Mouse (Mus musculus) kidney, adult 8-10 months (tissue): ENCODE data around the gene Wbp1l.
A peak's percentile ranks its signal among the peaks of the same experiment; 100 is the strongest.

ENCODE experiments used
- DNase-seq, 2 experiments: peaks; one replicate each; pipeline ENCODE4 v3.0.0; 2022

Gene Wbp1l

DNA sequence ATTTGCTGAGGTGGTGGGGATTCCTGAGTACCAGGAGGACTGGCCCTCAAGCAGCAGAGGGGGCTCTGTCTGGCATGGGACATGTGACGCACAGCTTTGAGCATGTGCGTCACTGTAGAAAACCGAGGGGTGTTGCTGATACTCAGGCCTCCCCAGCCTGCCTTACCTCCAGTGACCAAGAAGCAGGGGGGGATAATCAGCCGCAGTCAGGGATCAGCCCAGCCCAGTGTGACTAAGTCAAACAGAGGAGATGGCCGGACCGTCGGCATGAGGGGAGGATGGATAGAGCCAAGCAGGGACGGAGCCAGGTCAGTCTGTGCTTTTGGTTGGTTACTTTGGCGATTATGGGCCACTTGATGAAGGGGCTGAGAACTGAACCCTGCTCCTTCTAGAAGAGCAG, 32.8 kb downstream of the Wbp1l start:
- DNase-seq: no peak

DNA sequence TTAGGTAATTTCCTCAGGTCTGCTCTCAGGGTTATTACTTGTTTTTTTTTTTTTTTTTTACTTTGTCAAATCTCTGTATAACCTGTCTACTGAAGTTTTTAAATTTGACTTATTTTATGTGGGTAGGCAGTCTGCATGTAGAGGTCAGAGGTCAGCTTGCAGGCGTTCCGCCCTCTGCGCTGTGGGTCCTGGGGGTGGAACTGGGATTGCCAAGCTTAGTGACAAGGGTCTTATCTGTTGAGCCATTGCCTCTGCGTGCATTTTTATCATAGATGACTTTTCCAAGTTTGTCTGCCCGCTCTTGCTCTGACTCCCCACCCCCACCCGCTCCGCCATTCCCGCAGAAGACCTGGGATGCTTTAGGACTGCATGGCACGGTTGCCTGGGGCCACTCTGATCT, 36.9 kb downstream of the Wbp1l start:
- DNase-seq: no peak

DNA sequence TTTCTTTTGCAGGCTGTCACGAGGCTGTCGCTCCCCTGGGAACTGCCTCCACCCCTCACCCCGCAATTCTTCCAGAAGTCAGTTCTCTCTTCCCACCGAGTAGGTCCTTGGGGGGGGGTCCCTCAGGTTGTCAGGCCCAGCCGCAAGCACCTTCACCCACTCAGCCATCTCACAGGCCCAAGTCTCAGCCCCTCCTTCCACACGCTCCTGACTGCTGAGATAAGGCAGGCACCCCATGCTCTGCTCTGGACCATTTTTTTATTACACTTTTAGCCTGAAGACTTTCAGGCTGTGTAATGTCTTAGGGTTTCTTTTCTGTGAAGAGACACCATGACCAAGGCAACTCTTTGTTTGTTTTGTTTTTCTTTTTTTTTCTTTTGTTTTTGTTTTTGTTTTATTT, 38.7 kb downstream of the Wbp1l start:
- no peak for DNase-seq

DNA sequence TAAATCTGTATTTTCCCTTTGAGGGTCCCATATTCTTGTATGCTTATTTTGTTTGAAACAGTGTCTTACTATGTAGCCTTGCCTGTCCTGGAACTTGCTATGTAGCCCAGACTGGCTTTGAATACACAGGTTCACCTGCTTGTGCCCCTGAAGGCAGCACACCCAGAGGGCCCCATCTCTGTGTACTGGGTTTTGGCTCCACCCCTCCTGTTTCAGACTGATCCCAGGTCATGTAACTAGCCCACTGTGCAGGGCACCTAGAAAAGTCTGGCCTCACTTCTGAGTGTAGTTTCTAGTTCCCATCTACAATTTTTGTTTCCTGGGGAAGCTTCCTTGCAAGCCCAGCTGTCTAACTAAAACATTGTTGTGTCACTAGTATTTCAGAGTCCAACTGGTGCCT, 40.2 kb downstream of the Wbp1l start:
- DNase-seq: no peak

DNA sequence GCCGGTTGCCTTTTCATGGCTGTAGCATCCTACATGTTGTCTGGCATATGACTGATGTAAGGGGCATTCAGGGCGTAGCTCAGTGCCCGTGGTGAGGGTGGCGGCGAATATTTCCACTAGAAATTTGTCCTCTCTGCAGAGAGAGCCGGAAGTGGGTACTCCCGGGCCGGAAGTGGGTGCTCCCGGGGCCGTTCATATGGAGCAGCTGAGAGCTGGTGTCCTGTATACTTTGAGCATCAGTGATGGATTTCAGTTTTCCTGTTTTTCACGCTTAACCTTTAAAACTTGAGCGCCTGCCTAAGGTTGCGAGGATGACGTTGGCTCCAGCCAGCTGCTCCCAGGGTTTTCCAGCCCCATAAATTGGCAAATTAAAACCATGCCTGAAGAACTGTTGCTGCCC, 40.6 kb downstream of the Wbp1l start:
- DNase-seq: no peak

DNA sequence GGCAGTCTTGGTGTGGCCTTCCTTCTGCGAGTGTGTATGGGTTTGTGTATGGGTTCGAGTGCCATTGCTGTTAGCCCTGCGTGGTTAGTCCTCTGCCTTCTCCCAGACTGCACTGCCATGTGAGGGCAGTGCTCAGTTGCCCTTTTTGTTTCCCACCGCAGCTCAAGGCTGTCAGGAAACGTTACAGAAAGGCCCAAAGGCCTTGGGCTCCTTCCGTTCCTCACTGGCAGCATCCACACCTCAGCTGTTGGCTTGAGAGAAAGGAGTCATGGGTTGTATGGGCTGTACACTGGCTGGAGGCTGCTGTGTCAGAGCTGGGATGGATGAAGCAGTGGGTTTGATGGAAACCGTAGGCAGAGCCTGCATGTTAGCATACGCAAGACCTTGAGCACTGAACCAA, 41.9 kb downstream of the Wbp1l start:
- DNase-seq: no peak

DNA sequence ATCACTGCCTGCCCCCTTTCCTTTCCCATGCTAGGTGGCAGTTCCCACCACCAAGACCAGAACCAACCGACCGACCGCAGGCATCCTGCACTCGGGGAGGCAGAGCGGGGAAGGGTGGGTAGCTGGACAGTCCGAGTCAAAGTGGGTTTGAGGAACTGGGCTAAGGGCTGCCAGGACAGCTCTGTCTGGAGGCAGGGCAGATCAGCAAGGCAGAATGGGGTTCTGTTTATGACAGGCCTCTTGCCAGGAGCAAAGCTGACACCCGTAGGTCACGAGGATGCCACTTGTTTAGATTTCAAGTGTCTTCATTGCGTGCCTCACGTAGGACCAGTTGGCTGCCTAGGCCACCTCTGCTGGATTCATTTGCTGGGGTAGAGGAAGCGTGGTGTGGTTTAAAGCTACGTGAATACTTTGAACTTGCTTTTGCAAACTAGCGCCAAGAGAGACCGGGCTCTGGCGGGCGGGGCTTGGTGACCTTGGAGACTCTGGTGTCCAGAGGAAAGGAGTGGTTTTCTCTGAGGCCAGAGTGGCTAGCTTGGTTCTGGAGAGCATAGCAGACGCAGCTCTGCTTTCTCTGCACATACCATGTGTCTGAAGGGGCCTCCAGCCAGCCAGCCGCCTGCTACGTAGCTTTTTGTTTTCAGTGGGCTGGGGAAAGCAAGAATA, 42.7 kb downstream of the Wbp1l start:
- peak; percentile 85 for DNase-seq

DNA sequence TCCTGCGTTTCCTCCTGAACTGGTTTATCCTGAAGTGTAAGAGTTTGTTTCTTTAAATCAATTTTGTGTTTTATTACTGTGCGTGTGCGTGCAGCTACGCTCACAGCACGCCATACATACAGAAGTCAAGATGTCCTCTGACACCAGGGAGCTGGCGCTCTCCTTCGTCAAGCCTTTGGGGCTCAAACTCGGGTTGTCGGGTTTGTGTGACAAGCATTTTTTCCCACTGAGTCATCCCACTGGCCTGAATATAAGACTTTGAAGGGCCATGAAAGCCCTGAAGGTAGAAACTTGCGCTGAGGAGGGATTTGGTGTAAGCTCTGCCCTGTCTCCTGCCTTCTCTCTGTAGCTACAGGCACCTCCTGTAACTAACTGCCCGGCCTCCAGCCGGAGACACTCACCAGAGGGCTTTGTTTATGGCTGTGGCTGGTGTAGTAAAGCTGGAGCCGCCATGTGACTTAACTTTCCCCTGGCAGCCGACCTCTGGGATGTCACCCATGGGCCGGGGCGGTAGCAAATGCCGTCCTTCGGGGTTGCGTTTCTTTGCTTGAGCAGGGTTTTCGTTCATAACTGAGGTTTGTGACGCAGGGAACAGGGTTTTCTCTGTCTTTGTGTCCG, 43.4 kb downstream of the Wbp1l start:
- no peak for DNase-seq

DNA sequence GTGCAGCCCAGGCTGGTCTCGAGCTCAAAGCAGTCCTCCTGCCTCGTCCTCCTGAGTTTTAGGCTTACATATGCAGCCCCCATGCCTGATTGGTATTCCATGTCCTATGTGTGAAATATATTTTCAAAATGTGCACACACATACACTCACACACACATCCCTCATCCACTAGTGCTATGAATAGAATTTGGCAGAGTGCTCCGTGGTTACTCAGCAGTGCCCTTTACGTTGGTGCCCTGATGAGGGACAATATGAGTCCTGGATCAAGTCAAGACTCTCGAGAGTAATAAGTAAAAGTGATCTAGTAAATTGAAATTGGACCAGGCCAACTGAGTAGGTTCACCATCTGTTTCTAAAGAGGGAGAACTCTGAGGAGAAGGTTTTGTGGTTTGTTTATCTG, 44.4 kb downstream of the Wbp1l start:
- no peak for DNase-seq

DNA sequence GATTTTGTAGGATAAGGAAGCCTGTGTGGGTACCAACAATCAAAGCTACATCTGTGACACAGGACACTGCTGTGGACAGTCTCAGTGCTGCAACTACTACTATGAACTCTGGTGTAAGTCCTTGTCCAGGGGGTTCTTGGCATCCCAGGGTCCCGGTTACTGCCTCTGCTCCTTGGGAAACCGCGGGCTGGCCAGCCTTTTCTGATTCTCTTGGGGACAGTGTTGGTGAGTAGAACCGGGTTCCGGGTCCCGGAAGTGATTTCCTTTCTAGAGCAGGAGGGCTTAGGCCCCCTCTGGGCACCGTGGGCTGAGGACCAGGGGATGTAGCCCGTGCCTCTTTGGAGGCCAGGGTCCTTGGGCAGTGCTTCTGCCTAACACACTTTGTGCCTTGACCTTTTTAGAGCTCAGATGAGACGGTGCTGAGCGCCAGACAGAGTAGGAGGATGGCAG, 45.5 kb downstream of the Wbp1l start:
- no peak for DNase-seq

DNA sequence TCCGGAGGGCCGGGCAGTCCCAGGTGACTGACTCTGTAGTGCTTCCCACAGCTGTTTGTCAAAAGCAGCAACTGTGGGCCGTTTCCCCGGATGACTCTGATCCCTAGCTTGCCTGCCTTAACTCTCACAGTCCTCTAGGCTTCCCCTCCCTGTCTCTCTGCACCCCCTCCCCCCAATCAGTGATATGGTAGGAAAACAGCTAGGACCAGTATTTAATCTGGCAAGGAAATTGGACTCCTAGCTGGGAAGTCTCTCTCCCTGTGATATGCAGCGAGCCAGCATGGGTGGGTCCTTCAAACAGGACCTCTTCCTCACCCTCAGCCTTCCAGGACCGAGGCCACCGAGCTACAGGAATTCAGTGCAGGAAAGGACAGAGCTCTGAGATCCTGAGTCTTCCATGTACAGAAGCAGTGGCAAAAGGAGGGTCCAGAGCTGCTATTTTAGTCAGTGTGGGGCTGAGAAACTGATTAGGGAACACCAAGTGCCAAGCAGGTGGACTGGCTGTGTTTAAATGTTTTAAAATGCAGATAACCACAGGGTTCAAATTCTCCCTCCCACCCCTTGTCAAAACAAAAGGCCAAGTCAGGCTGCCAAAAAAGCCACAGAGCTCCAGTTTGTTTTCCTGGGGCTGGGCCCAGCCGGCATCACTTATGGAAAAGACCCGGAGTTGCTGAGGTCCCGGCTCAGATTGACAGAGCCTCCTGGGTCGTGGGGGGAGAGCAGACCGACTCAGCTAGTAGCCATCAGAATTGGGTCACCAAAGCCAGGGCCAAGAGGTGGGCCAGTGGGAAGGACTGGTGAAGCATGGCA, 46.1 kb downstream of the Wbp1l start:
- peak; percentile 56 to 64 for DNase-seq

DNA sequence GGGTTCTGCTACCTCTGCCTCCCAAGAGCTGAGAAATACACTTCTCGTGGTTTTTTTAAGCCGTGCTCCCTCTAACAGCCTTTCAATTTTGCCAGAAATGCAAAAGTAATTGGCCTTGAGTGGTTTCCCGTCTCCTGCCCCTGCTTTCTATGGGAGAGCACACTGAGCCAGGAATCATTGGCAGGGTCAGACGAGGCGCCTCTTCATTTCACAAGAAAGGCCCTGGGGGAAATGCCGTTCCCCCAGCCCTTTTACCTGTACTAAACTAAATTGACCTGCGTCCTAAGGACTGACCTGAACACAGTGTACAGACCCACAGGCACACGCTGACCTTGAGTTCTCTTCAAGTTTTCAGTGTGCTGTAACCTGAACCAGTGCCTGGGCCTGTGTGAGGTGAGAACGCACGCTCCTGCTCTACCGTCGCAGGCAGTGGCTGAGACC, 47.2 kb downstream of the Wbp1l start:
- peak; percentile 66 to 80 for DNase-seq

DNA sequence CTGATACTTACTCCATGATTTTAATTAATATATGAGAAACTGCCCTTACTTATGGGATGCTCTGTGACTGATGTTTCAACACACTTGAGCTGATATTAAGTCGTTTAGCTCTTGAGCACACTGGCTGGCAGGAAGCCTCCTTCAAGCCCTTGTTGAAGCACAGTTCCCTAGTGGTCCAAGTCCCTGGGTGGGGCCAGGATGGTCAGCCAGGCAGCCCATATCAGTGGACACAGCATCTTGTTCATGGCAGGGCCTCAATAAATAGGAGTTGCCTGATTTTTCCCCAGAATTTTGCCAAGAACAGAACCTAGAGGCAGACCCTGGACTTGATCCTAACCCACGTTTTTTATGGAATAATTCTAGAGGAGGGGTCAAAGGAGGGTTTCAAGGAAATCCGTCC, 48.4 kb downstream of the Wbp1l start:
- no peak for DNase-seq

DNA sequence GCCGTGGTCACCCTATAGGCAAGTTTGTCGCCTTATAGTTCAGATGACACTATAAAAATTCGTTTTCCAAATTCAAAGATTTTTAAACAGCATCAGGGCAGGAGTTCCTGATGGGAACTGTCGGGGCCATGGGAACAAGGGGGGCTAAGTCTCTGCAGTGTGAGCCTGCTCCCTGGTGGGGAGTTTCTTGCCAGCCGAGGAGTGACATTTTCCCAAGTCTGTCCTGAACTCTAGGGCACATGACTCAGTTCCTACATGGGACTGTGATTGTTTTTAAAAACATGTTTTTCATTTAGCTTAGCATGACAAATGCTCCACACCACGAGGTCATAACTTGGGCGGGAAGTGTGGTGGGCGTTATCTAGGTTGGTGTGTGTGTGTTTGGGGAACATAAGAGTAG, 49.0 kb downstream of the Wbp1l start:
- DNase-seq: no peak

DNA sequence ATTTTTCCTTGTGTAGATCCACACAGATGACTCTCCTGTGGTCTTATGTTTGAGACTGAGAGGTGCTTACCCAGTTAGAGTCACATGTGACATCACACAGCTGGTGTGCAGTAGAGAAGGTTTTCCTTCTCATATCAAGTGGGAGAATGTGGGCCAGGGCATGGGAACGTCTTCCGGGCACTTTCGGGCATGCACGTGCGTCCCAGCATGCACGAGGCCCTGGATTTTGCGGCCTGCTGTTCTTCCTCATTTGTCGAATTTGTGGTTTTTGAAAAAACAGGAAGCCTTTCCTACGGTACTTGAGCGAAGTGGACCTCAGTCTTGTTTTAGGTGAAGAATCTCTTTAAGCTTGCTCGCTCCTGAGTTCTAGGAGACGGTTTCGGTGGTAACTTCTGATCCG, 49.7 kb downstream of the Wbp1l start:
- DNase-seq: no peak

DNA sequence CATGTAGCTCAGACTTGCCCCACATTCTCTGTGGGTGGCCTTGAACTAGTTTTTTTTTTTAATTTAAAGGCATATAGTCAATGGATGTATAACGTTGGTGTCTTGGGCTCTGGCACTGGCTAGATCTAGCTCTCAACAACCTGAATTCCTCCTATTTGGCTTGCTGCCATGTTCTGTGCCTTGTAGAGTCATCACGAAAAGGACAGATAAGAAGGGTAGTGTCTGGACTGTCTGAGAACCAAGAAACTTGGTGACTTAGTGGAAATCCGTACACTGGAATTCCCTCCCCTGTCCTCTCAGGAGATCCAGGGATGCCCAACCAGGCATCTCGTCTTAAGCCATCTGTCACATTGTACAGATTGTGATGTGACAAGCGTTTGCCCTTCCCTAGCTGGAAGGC, 54.3 kb downstream of the Wbp1l start:
- no peak for DNase-seq

DNA sequence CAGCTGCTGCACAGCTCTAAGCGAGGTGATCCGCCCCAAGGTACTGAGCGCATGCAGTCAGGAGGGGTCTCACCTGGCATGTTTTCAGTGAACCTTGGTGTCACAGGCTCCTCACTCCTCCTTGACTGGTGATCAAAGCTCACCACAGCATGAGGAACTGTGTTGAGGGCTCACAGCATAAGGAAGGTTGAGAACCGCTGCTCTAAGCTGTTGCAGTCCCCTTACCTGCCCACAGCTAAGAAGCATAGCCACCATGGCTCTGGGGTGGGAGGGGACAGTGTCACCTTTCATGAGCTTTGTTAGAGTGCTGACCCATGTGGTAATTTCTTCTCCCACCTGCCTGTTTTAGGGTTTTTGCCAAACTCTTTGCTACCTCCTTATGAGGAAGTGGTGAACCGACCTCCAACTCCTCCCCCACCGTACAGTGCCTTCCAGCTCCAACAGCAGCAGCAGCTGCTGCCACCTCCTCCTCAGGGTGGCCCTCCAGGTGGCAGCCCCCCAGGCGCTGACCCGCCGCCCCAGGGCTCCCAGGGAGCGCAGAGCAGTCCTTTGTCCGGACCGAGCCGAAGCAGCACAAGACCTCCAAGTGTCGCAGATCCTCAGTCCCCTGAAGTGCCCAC, 54.8 kb downstream of the Wbp1l start:
- no peak for DNase-seq

DNA sequence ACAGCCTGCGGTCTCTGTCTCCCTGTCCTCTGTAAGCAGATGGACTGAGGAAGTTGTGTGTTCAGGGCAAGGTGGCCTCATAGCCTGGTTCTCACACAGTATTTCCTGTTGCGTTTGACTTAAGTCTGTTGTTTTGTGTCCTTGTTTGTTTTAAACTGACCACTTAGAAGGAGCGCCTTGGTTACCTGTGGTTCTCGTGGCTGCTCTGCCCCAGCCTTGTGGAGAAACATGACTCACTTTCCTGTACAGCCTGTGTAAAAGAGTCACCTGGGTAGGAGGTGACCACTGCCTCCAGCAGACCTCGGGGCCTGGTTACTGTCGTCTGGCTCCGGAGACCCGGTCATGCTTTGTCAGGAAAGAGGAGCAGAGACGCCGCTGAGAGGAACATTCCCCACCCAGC, 56.7 kb downstream of the Wbp1l start:
- DNase-seq: no peak

DNA sequence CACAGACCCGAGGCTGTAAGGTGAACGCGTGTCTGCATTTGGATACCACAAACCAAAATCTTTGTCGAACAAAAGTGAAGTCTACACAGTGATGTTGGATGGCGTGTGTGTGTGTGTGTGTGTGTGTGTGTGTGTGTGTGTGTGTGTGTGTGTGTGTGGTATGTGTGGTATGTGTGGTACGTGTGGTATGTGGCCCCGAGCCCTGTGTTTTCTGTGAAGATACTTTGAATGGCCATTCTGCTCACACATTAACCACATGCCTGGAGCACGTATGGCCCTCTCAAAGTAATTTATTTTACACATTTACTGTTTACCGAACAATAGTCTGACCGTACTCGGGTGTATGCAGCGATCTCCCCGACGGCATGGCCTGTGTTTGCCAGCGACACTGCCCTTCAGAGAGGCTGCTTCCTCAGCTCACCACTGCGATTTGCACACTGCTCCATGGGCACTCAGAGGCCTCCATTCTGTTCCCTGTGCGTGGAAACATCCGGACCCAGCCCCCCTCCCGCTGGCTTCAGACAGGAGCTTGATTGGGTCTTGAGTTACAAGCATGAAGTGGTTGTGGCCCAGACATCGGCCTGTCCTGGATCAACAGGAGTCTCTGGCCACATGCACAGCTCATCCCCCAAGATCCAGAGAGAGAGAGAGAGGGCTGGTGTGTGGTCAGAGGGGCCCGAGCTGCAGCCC, 57.4 kb downstream of the Wbp1l start:
- DNase-seq: no peak

DNA sequence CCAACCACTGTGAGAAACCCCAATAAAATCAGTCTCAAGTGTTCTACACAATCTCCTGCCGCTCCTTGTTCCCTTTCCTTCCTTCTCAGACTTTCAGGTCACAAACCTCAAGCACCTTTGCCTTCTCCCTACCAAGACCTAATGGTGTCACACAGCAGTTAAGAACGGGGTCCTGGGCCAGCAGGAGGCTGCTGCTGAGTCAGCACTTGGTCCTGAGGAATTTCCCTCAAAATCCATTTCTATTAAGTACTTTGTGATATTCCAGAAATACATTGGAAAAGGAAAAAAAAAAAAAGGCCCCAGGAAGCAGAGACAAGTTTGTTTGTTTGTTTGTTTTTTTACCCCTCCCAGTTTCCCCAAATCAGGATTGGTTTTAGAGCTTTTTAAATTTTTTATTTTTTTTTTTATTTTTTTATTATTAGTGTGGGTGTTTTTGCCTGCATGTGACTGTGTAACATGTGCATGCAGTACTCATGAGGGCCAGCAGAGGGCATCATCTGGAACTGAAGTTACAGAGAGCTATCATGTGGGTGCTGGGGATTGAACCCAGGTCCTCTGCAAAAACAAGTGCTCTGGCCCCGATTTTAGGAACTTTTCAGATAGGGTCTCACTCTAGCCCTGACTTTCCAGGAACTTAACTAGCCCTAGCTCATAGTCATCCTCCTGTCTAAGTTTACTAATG, 58.6 kb downstream of the Wbp1l start:
- peak in 1 of 2 experiments; percentile 45 for DNase-seq

DNA sequence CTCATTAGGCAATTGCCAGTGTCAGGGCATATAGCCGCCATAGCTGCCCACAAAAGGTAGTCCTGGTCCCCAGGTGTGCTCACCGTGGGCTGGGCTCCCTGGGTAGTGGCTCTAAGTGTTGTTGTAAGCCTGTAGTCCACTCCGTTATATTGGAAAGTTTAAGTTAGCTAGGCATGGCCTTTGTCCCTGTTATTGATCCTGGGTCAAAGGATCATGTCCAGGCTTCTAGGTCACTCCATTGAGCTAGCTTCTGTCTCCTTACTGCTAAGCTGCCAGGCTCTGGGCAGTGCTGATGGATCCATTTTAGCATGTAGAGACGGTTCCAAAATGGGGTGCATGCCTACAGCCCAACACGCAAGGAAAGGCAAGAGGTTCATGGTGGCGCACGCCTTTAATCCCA, 59.5 kb downstream of the Wbp1l start:
- no peak for DNase-seq

DNA sequence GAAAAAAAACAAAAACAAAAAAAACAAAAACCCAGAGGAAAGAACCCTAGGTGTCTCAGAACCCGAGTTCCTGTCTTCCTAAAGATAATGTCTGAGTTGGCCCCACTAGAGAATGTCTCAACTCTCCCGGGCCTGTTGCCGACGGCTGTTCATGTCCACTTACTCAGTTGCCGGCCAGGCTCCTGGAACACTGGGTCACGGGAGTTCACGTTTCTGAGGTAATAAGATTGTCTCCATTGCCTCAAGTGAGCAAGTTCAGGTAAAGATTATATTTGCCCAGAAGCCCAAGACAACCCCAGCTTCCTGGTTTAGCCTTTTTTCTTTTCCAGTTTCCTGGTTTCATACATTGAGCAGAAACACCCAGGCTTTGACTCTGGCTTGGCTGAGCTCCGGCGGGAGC, 60.0 kb downstream of the Wbp1l start:
- no peak for DNase-seq
